Mouse (Mus musculus) cerebellum, postnatal 14 days (tissue): Measurements from ENCODE around the gene Ptprd.

Experiments
- DNase-seq, 2 experiments: peaks; one replicate each; pipeline ENCODE4 v3.0.0; 2021; ENCODE audit warnings: mixed read lengths in 2 of 2

Gene Ptprd

DNA sequence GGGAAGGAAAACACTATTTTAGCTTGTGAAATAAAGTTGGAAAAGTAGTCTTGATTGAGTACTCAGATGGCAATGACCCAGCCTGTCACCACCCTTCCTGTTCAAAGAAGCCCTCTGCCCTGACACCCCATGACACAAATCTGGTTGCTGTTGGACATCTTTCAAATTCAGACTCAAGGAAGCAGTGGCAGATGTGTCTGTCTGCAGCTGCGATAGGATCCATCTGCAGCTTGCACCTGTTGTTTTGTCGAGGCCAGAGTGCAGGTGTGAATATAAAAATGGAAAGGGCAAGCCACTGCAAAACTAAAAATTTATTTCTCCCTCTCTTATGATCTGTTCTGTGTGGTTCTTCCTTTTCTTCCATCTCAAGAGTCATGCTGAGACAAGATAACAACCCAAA lies 978.5 kb downstream of the Ptprd start:
- DNase-seq, result no peak

DNA sequence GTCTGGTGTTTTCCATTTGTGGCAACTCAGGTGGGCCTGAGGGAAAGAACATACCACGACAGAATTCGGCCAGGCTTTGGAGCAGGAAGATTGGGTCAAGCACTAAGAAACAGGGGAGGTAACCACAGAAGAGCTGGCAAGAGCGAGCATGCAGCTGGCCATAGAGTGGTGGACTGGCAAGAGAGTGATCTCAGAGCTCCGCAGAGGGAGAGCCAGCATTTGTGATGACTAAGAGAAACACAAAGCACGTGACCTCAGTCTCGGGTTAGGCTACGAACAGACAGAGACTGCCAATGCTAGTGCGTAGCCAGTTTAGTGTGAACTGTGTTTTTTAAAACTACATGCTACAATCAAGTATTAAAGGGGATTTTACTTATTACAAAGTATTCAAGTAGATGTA lies 1042.9 kb downstream of the Ptprd start:
- peak; percentile 3 to 4 for DNase-seq

DNA sequence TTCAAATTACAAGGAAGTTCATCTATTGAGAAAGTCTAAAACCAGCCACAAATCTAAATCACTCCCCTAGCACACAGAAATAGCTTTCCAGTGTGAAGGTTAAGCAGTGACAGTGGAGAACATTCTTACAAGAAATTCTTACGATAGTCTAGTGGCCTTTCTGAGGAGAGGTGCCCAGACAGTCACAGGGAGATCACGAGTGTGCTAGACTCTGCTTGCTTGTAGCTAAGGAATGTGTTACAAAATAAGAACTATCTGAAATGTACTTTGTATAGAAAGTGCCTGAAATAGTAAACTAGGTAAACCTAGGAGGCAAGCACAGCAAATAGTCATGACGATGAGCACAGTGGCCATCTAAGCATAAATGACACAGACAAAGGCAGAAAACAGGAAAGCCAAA lies 1054.2 kb downstream of the Ptprd start:
- DNase-seq, result no peak

DNA sequence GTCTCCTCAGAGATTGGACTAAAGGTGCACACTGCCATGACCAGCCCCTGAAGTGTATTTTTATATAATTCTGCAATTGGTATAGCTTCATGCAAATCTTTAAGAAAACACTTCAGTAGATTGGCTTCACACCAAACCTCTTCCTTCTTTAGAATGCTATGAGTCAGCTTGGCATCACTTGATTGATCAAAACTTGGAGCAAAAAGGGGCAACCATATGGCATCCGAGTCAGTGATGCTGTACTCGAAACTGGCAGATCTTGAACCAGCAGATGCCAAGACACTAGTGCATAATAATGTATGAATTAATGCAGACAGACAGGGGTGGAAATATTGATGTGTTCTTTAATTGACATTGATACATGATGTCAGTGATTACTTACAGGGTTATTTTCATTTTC lies 1056.2 kb downstream of the Ptprd start:
- DNase-seq, result peak; percentile 34 to 75

DNA sequence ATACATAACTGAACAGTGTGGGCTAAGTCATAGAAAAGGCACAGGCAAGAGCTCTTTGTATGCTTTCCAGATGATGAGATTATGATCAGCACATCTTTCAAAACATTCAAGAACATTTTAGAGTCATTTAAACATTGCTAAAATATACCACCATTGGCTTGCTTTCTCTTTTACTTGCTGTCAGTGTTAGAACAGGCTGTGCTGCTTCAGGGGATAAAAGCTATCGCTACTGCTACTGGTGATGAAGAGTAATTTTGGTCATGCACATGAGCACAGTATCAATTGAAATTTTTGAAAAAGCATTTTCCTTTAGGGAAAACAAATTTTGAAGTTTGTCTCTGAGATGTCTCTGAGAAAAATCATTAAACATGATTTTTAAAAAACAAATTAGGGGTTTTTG lies 1056.7 kb downstream of the Ptprd start:
- DNase-seq, result peak in 1 of 2 experiments; percentile 6

DNA sequence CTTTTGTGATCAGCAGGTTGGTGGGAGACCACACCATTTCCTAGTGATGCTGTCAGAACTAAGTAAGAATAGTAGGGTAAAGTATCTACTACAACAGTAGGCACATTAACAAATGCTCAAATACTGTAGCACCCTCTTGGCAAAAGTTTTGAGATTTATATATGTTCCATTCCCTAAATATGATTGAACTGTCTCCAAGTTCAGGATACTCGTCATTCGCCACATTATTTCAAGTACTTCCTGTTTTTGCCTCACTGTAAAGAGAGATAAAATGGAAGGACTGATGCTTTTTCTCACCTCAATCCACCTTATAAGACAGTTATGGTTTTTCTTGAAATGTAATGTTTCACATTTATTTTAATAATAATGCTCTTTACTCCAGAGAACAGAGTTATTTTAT lies 1086.9 kb downstream of the Ptprd start:
- DNase-seq, result no peak

DNA sequence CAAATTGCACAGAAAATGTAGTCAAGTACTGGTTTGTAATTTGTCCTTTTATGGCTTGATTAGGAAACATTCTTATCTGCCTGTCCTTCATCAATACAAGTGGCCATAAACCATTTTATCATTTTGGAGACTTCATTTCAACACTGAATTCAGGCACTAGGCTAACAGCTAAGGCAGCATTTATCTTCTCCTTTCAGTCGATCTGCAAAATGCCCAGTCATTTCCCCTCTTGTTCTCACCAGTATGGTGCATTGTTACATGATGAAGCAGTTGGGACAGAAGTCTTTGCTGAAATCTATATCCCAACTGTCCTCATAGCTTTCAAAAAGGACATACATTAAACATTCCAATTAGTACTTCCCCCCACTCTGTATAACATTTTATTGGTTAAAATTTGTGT lies 1100.9 kb downstream of the Ptprd start:
- DNase-seq, result no peak

DNA sequence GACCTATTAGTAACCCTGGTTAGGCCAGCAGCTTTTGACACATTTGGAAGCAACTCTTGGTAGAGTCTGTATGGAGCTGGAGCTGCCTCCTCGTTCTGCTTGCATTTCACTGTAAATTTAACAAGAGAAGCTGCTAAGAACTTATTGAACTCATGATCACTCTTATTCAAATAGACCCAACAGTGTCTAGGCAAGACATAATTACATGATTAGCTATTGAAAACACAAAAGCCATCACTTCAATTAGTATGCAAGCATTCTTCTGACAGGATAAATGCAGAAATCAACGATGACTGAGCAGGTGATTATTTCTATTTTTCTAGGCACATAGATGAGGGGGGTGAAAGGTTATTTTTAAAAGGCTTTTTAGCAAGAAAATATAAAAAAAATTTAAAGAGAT lies 1104.5 kb downstream of the Ptprd start:
- no peak for DNase-seq

DNA sequence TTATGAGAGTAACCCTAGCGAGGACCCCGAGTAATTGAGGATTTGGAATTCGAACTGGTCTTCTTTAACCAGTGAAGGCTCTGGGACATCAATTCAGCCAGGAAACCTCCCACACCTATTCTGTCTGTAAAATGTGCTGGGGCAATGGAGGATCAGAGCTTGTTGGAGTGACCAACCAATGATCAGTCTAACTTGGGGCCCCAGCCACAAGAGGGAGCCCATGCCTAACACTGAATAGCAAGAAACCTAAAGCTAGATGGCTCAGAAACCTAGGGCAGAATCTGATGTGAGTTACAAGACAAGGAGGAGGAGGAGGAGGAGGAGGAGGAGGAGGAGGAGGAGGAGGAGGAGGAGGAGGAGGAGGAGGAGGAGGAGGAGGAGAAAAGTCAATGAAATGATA lies 1128.6 kb downstream of the Ptprd start:
- DNase-seq, result peak; percentile 62 to 70

DNA sequence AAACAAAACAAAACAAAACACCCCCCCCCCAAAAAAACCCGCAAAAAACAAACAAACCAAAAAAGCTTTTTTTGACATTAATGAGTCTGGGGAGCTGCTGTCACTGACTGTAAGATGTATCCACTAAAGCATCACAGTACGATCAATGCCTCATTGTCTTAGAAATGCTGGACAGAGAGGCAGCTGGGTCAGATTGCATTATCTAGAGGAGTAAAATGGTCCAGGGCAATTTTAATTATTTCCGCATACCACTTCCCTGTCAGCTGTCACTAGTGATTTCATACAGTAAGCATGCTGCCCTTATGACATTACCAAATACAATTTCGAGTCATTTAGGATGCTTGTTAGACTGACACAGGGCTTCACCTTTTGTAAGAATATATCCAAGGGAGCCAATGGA lies 1134.2 kb downstream of the Ptprd start:
- no peak for DNase-seq

DNA sequence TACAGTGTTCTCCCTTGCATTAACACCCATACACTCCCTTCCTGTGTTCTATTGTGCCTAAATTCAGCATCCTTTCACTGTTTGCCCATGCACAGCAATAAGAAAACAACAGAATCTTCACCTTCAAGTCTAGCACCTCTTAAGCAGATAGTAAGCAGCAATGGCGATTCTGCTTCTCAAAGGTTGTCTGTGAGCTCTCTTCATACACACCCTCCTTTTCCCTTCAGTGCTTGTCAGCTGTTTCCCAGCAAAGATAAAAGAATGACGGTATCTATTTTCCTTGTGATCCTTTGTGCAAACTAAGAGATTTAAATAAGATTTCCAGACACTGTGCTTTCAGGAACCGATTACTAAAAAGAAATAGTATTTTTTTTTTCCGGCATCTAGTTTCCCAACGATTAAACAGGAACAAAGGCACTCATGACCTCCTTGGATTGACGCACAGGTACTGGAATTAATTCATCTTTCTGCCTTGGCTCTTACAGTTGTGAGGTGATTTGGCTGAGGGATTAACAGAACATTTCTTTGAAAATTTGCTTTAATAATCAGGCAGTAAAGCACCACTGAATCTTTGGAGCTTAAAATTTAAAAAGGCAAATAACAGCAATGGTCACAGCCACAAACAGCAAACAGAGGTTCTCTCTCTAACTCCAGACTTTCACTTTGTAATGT lies 1161.1 kb downstream of the Ptprd start:
- no peak for DNase-seq

DNA sequence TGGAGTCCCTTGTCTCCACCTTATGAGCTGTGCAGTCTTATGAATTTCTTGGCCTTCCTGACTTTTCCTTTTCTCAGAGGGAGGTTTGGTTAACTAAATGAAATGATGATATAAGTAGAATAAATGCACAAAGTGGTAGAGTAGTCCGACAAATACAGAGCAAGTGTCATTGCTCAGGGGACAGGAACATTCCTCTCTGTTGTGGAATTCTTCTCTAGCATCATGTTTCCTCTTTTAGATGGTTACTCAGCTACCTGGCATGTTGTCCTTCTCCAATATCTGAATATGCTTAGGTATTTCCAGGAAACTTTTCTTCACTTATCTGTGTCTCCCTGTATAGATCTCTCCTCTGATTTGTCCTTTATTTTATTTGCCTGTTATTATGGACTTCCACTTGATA lies 1207.3 kb downstream of the Ptprd start:
- no peak for DNase-seq

DNA sequence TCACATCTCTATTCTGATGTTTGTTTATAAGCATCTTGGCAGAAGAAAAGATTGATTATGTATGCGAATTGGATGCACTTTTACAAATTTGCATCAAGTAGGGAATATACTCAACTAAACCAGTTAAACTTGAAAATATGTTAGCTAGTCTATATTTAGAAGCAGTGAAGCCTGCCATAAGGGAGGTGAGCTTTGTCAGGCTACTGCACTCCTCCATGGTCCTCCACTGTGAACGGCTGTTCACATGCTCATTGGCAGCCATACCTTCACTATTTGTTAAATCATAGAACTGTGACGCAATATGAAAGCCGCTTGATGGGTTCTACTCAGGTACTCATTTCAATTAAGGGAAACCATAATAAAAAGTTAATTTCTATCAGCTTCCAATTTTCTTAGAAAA lies 1215.6 kb downstream of the Ptprd start:
- no peak for DNase-seq

DNA sequence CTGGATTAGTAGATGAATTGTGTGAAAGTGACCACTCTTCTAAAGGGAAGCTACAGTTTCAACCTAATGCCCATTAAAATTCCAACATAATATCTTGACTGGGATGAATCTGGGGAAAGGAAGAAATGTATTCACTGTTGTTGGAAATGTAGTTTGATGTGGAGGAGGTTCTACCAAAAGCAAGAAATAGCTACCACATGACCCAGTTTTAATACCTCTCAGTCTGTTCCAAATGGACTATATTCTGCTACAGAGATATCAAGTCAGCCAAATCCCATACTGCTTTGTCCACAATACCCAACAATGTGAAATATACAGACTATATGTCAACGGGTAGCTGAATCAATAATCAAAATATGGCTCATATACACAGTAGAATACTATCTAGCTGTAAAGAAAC lies 1221.8 kb downstream of the Ptprd start:
- no peak for DNase-seq

DNA sequence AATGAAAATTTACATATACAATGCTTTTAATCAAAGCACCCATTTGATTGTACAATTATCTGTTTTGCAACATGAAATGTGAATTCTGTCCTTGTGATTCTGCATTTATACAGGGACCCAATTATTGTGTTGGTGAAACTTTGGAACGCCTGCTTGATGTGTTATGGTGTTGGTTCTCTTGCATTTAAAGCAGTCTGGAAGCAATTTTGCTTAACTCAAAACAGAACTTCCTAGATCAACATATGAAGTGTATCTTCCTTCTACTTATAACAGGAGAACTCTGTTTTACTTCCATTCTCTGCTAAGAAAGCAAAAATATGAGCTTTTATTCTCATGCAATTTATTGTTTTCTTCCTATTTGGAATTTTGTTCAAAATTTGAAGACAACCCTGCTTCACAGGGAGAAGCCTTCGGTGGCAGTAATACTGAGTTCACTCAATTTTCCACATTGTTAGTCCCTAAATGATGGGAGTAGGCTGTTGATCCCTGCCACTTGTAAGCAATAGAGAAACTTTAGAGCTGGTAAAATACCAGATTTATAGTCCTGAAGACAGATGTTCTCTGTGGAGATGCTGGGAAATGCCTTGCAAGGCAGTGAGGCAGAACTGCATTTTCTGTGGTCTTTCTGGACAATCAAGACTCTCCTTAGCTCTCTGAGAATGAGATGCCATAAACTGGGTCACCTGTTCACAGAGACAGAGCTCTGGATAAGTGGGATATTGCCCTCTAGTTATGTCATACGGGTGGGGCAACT lies 1234.5 kb downstream of the Ptprd start:
- DNase-seq, result no peak

DNA sequence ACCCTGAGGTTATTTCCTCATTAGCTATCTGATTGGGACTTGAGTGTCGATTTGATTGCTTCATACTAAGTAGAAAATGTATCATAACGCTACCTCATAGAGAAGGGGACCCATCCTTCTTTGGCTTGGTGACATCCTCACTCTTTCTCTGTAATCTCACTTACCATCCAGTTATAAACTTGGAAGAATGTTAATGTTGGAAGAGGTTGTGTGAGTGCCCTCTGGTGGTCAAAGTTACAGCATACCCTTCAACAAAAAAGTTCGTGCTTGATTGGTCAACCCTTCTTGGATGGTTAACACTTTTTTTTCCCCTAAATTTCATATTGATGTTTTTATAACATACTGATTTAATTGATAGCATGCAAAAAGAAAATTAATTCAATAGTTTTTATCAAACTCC lies 1263.5 kb downstream of the Ptprd start:
- DNase-seq, result peak; percentile 69 to 73

DNA sequence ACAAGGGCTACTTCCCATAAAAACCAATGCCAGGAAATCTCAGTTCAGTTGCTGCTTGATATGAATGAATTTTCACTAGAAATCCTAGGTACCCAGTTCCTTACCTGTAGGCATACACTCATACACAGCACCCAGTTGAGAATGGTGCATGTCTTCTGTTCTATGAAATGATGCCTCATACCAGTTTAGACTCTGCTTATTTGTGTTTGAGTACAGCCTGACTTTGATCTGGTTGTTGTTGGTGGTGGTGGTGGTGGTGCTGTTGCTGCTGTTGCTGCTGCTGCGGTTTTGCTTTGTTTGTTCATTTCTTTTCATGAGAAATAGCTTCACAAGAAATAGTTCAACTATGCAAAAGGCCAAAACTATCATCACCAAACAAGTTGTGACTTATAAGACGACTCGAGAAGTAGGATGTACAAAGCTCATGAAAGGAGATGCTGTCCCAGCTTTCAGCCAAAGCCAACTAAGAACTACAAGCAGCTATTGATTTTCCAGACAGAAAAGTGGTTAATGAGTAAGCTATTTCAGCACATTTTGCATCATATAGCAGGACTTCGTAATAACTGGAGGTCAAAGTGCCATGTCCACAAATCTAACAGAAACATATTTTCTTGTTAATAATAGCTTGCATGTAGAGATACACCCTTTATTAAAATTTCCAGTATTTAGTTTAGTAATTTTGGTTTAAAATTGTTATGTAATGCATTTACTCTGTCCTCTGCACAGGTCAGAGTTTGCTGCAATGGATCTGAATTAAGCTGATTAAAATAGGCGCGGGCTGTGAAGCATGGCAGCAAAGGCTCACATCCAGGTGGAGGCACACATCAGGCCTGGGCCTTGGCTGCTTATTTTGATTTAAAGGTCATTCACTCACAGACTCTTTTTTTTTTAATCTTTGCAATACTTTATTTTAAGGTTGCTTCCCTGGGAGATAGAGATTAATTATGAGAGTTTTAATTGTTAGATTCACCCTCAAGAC lies 1270.1 kb downstream of the Ptprd start:
- DNase-seq, result no peak

DNA sequence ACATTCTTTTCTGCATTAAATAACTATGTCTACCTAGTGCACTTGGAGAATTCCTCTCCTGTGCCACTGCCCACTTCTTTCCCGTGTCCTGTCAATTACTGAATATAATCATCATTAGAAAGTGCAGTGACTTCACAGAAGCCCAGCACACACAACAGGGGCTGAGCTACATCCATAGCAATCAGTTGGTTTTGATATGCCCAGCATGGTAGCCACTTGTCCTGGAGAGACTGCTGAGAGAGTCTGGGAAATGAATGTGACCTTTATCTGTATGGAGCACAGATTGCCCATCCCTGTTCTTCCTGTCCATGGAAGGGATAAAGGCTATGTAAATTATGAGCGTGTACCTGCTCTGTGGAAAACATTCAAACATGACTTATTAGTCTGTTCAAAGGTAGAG lies 1280.2 kb downstream of the Ptprd start:
- no peak for DNase-seq

DNA sequence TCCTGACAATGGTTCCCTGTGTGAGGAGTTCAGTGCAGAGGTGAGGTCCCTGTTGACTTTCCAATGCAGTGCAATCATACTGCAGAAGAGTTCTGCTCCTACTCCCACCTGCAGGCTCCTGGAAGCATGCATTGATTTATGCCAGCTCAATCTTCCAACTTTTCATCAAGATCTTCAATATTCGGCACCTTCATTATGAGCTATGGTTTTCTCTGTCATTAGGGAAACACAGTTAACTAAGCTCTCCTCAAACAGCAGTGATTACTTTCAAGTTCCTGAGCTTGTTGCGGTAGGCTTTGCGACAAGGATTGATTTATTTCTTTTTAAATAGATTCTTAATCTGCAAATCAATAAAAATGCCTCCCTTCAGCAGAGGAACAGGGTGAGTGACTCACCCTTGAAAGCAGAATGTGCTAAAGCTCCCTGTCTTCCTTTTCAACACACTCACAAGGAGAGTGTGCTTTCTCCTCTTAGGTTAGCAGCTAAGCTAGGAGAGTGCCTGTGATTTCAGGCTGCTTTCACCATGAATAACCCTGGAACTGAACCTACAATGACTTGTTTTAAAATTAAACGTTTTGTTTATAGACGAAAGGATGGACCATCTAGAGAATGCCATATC lies 1298.1 kb downstream of the Ptprd start:
- DNase-seq, result no peak

DNA sequence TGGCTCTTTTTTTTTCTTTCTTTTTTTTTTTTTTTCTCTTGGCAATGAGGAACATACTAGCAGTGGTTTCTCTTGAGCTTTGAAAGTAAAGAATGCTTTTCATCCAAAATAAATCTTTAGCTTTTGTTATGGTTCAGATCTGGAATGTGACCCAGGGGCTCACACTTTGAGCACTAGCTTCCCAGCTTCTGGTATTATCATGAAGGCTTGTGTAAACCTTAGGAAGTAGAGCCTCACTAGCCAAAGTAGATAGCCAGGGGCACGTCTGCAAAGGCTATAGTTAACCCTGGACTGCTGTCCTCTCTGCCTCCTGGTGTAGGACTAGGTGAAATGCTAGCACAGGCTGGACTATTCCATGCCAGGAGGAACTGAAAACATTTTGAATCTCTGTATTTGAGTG lies 1310.1 kb downstream of the Ptprd start:
- DNase-seq, result no peak

DNA sequence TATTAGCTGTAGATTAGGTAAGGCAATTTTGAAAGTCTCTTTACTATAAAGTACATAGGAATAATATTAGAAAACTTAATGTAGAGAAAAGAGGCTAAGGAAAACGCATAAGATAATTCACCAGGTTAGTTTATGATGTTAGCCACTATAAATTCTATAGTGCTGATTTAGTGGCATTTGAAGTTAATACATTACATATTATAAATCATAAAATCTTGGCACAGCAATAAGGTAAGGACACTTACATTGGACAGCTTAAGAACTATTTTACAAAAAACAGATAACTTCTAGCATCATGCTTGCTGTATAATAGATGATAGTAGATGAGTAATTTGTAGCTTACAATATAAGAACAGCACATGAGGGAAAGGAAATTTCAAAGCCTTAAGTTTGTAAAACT lies 1322.1 kb downstream of the Ptprd start:
- DNase-seq, result no peak

DNA sequence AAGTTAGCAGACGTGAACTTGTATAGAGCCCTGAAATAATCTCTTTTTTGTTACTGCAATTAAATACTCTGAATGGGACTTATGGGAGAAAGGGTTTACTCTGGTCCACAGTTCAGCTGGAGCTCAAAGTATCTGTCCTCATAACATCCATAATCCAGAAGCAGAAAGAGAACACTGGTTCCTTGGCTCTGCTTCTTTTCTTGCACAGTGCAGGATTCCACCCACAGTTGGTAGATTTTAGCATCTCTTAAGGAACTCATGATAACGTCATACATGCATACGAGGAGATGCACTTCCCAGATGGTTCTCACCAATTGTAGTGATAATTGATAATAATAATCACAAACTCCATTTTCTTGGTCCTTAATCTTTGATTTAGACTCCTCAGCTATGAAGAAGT lies 1330.2 kb downstream of the Ptprd start:
- no peak for DNase-seq

DNA sequence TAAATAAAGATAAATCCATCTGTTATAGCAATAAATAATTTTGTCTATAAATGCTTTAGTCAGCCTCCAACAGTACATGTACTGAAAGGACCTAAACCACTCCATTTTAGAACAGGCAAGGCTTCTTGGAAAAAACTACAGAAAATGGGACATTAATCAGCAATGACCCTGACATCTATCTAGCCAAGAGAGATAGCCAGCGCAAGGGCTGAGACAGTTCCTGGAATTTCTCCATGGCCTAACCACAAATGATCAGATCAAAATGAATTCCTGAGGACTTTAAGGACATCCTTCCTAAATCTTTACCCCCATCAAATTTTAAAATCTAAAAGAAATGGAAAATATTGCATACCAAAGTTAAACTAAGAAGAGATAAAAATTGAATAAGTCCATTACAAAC lies 1340.8 kb downstream of the Ptprd start:
- no peak for DNase-seq
